Mouse (Mus musculus): Measurements from ENCODE around the gene Mfrp. TPM values are rescaled to one million over a fixed set of nuclear protein-coding genes. Genes with fewer than 3 reads are reported as not detected.

The Mfrp gene
- polyA plus RNA-seq, 1 experiment from 2014 or later = 0.14 TPM

GRCm38 (mm10) chr9:44114453-44114852 lies 12.9 kb downstream of the Mfrp start:
- Histone ChIP-seq H3K9me3 (ENCODE audit: control insufficient read depth, low read length) (no peaks in the 10 kb centered on the region), H3K27ac (ENCODE audit: low read depth, low read length) (no peak overlapping the region), H3K9ac (ENCODE audit: low read depth, low read length) (no peak overlapping the region), H3K4me1 (replicated peaks; ENCODE audit: control insufficient read depth, insufficient read depth, low read length) (peaks cover 13% of the 10 kb centered on the region), H3K4me2 (no peak overlapping the region), H3K4me3 (ENCODE audit: low read depth, low read length) (no peak overlapping the region), H3K27me3 (replicated peaks; ENCODE audit: control insufficient read depth, insufficient read depth, low read length) (no peaks in the 10 kb centered on the region), H3K36me3 (ENCODE audit: control insufficient read depth, insufficient read depth, low read length) (no peaks in the 10 kb centered on the region; the same call in 1 of the 2 replicates)
- WGBS = 76% methylated on average over 2 of the region's 2 CpGs
- DNase-seq (ENCODE audit: low spot score) (no peak), ATAC-seq (replicated peaks; ENCODE audit: low FRiP score) (no peak)

GRCm38 (mm10) chr9:44115599-44115998 lies 14.1 kb downstream of the Mfrp start:
- Histone ChIP-seq H3K27me3 (replicated peaks; ENCODE audit: control insufficient read depth, insufficient read depth, low read length) (no peaks in the 10 kb centered on the region), H3K27ac (ENCODE audit: low read depth, low read length) (no peak overlapping the region), H3K9me3 (ENCODE audit: control insufficient read depth, low read length) (no peaks in the 10 kb centered on the region), H3K4me1 (replicated peaks; ENCODE audit: control insufficient read depth, insufficient read depth, low read length) (peaks cover 1% of the 10 kb centered on the region; the same call in 1 of the 2 replicates), H3K4me2 (no peak overlapping the region), H3K9ac (ENCODE audit: low read depth, low read length) (no peak overlapping the region), H3K4me3 (ENCODE audit: low read depth, low read length) (no peak overlapping the region), H3K36me3 (ENCODE audit: control insufficient read depth, insufficient read depth, low read length) (no peaks in the 10 kb centered on the region)
- ATAC-seq (replicated peaks; ENCODE audit: low FRiP score) (no peak), DNase-seq (ENCODE audit: low spot score) (no peak)
- WGBS = 85% methylated on average over 9 of the region's 9 CpGs

GRCm38 (mm10) chr9:44116182-44116581 lies 14.7 kb downstream of the Mfrp start:
- Histone ChIP-seq H3K9ac (ENCODE audit: low read depth, low read length) (no peak overlapping the region), H3K4me3 (ENCODE audit: low read depth, low read length) (no peak overlapping the region), H3K36me3 (ENCODE audit: control insufficient read depth, insufficient read depth, low read length) (no peaks in the 10 kb centered on the region), H3K9me3 (ENCODE audit: control insufficient read depth, low read length) (no peaks in the 10 kb centered on the region), H3K27ac (ENCODE audit: low read depth, low read length) (no peak overlapping the region), H3K4me2 (no peak overlapping the region), H3K27me3 (replicated peaks; ENCODE audit: control insufficient read depth, insufficient read depth, low read length) (no peaks in the 10 kb centered on the region), H3K4me1 (replicated peaks; ENCODE audit: control insufficient read depth, insufficient read depth, low read length) (no peaks in the 10 kb centered on the region)
- ATAC-seq (replicated peaks; ENCODE audit: low FRiP score) = no peak
- WGBS = 80% methylated on average over 4 of the region's 4 CpGs
- no peak for DNase-seq (ENCODE audit: low spot score)

GRCm38 (mm10) chr9:44119011-44119410 lies 17.5 kb downstream of the Mfrp start:
- no peak overlapping the region for H3K4me2 ChIP-seq
- WGBS = 44% methylated on average over 5 of the region's 5 CpGs
- ATAC-seq (replicated peaks; ENCODE audit: low FRiP score) (no peak), DNase-seq (ENCODE audit: low spot score) (no peak)
- H3K27ac ChIP-seq (ENCODE audit: low read depth, low read length) = no peak overlapping the region
- H3K4me3 ChIP-seq (ENCODE audit: low read depth, low read length) = no peak overlapping the region
- H3K9me3 ChIP-seq (ENCODE audit: control insufficient read depth, low read length) = no peaks in the 10 kb centered on the region
- no peak overlapping the region for H3K9ac ChIP-seq (ENCODE audit: low read depth, low read length)
- H3K27me3 ChIP-seq (replicated peaks; ENCODE audit: control insufficient read depth, insufficient read depth, low read length) = no peaks in the 10 kb centered on the region
- H3K4me1 ChIP-seq (replicated peaks; ENCODE audit: control insufficient read depth, insufficient read depth, low read length) = no peaks in the 10 kb centered on the region
- H3K36me3 ChIP-seq (ENCODE audit: control insufficient read depth, insufficient read depth, low read length) = no peaks in the 10 kb centered on the region

GRCm38 (mm10) chr9:44119948-44120465 lies 18.5 kb downstream of the Mfrp start:
- no peaks in the 10 kb centered on the region for H3K27me3 ChIP-seq (replicated peaks; ENCODE audit: control insufficient read depth, insufficient read depth, low read length)
- ATAC-seq (replicated peaks; ENCODE audit: low FRiP score) (no peak), DNase-seq (ENCODE audit: low spot score) (no peak)
- H3K4me1 ChIP-seq (replicated peaks; ENCODE audit: control insufficient read depth, insufficient read depth, low read length) = no peaks in the 10 kb centered on the region
- no peak overlapping the region for H3K27ac ChIP-seq (ENCODE audit: low read depth, low read length)
- no peak overlapping the region for H3K9ac ChIP-seq (ENCODE audit: low read depth, low read length)
- no peak overlapping the region for H3K4me2 ChIP-seq
- no peaks in the 10 kb centered on the region for H3K36me3 ChIP-seq (ENCODE audit: control insufficient read depth, insufficient read depth, low read length)
- WGBS = 77% methylated on average over 8 of the region's 8 CpGs
- no peak overlapping the region for H3K4me3 ChIP-seq (ENCODE audit: low read depth, low read length)
- no peaks in the 10 kb centered on the region for H3K9me3 ChIP-seq (ENCODE audit: control insufficient read depth, low read length)

GRCm38 (mm10) chr9:44124317-44124716 lies 22.8 kb downstream of the Mfrp start:
- Histone ChIP-seq H3K9ac (ENCODE audit: low read depth, low read length) (no peak overlapping the region), H3K4me1 (replicated peaks; ENCODE audit: control insufficient read depth, insufficient read depth, low read length) (peaks cover 1% of the 10 kb centered on the region; the same call in 1 of the 2 replicates), H3K4me3 (ENCODE audit: low read depth, low read length) (no peak overlapping the region), H3K36me3 (ENCODE audit: control insufficient read depth, insufficient read depth, low read length) (no peaks in the 10 kb centered on the region), H3K27me3 (replicated peaks; ENCODE audit: control insufficient read depth, insufficient read depth, low read length) (peaks cover 7% of the 10 kb centered on the region; the same call in 1 of the 2 replicates), H3K27ac (ENCODE audit: low read depth, low read length) (no peak overlapping the region), H3K4me2 (no peak overlapping the region), H3K9me3 (ENCODE audit: control insufficient read depth, low read length) (no peaks in the 10 kb centered on the region)
- ATAC-seq (replicated peaks; ENCODE audit: low FRiP score) (no peak), DNase-seq (ENCODE audit: low spot score) (no peak)
- WGBS = 66% methylated on average over 6 of the region's 6 CpGs

- no peaks in the 10 kb centered on the region for H3K36me3 ChIP-seq (ENCODE audit: control insufficient read depth, insufficient read depth, low read length)
- no peaks in the 10 kb centered on the region for H3K9me3 ChIP-seq (ENCODE audit: control insufficient read depth, low read length)
- WGBS = 68% methylated on average over 5 of the region's 5 CpGs
- H3K9ac ChIP-seq (ENCODE audit: low read depth, low read length) = no peak overlapping the region
- no peak overlapping the region for H3K4me2 ChIP-seq
- peaks cover 8% of the 10 kb centered on the region for H3K4me1 ChIP-seq (replicated peaks; ENCODE audit: control insufficient read depth, insufficient read depth, low read length)
- ATAC-seq (replicated peaks; ENCODE audit: low FRiP score) = no peak
- DNase-seq (ENCODE audit: low spot score) = no peak
- no peak overlapping the region for H3K4me3 ChIP-seq (ENCODE audit: low read depth, low read length)
- peaks cover 14% of the 10 kb centered on the region for H3K27me3 ChIP-seq (replicated peaks; ENCODE audit: control insufficient read depth, insufficient read depth, low read length)
- no peak overlapping the region for H3K27ac ChIP-seq (ENCODE audit: low read depth, low read length)
Measured at GRCm38 (mm10) chr9:44125026-44125425, 23.5 kb downstream of the Mfrp start.

- peak; percentile 42; the same call in 1 of the 2 replicates for ATAC-seq (replicated peaks; ENCODE audit: low FRiP score)
- Histone ChIP-seq H3K27me3 (replicated peaks; ENCODE audit: control insufficient read depth, insufficient read depth, low read length) (peaks cover 22% of the 10 kb centered on the region), H3K4me3 (ENCODE audit: low read depth, low read length) (no peak overlapping the region), H3K9ac (ENCODE audit: low read depth, low read length) (no peak overlapping the region), H3K4me1 (replicated peaks; ENCODE audit: control insufficient read depth, insufficient read depth, low read length) (peaks cover 15% of the 10 kb centered on the region), H3K9me3 (ENCODE audit: control insufficient read depth, low read length) (no peaks in the 10 kb centered on the region), H3K36me3 (ENCODE audit: control insufficient read depth, insufficient read depth, low read length) (no peaks in the 10 kb centered on the region), H3K27ac (ENCODE audit: low read depth, low read length) (no peak overlapping the region), H3K4me2 (peak overlapping the region; percentile 31)
- peak; percentile 78 for DNase-seq (ENCODE audit: low spot score)
- 35% methylated on average over 18 of the region's 18 CpGs for WGBS
Measured at GRCm38 (mm10) chr9:44125546-44126428, 24.3 kb downstream of the Mfrp start.

- Histone ChIP-seq H3K9ac (ENCODE audit: low read depth, low read length) (no peak overlapping the region), H3K4me3 (ENCODE audit: low read depth, low read length) (no peak overlapping the region), H3K27me3 (replicated peaks; ENCODE audit: control insufficient read depth, insufficient read depth, low read length) (peaks cover 32% of the 10 kb centered on the region), H3K9me3 (ENCODE audit: control insufficient read depth, low read length) (no peaks in the 10 kb centered on the region), H3K36me3 (ENCODE audit: control insufficient read depth, insufficient read depth, low read length) (no peaks in the 10 kb centered on the region), H3K4me2 (peak overlapping the region; percentile 31), H3K4me1 (replicated peaks; ENCODE audit: control insufficient read depth, insufficient read depth, low read length) (peaks cover 19% of the 10 kb centered on the region), H3K27ac (ENCODE audit: low read depth, low read length) (no peak overlapping the region)
- DNase-seq (ENCODE audit: low spot score) (no peak), ATAC-seq (replicated peaks; ENCODE audit: low FRiP score) (no peak)
- 83% methylated on average over 3 of the region's 3 CpGs for WGBS
Measured at GRCm38 (mm10) chr9:44126746-44127145, 25.2 kb downstream of the Mfrp start.
